23 mouse cellular contexts compared by ENCODE assay signal in the genomic region with DNA sequence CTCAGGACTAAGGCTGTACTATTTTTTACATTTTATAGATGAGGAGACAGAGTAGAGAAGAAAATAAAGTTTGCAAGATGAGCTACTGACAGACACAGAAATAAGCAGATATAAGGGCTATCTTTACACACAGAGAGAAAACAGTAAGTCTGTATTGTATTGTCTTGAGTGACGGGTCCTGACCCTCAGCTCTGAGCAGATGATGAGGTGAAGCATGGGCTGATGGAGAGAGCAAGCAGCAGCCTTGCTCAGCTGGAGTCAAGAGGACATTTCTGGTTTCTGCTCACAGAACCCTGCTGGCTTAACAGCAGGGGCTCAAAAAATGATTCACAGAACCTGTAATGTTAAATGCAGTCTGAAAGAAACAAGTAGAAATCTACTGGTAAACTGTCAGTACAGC.
A peak's percentile ranks its signal among the peaks of the same experiment; 100 is the strongest.
DNase-seq lines count a peak whose midpoint lies in the region; ATAC-seq and TF ChIP-seq lines count a peak whose summit lies in the region.
"Had no signal": no experiment of that assay in that cellular context is flagged by ENCODE, and none has a peak within 500 bp of the region (broad histone marks: within the 10 kb centered on the region; RNA-seq: fewer than 3 reads in every experiment).

No protein-coding gene starts in this region.

- no peaks in the 10 kb centered on the region for H3K9me3 ChIP-seq in neural tube, embryonic 15.5 days (replicated peaks)
- no peaks in the 10 kb centered on the region for H3K9me3 ChIP-seq in hindbrain, postnatal 0 days (ENCODE audit: low read length)
- no peaks in the 10 kb centered on the region for H3K9me3 ChIP-seq in kidney, embryonic 16.5 days (ENCODE audit: low read length)
- H3K9me3 ChIP-seq: heart, embryonic 13.5 days; liver, embryonic 13.5 days had no signal

- H3K4me1 ChIP-seq in neural tube, embryonic 15.5 days, result peaks cover 7% of the 10 kb centered on the region
- H3K4me1 ChIP-seq in hindbrain, postnatal 0 days (ENCODE audit: insufficient read depth, low read length), result no peaks in the 10 kb centered on the region
- no peaks in the 10 kb centered on the region for H3K4me1 ChIP-seq in kidney, embryonic 16.5 days (ENCODE audit: insufficient read depth, low read length)
- H3K4me1 ChIP-seq: heart, embryonic 13.5 days; liver, embryonic 13.5 days had no signal

- H3K27me3 ChIP-seq in neural tube, embryonic 15.5 days (replicated peaks), result no peaks in the 10 kb centered on the region
- H3K27me3 ChIP-seq in hindbrain, postnatal 0 days (ENCODE audit: insufficient read depth, low read length), result no peaks in the 10 kb centered on the region
- H3K27me3 ChIP-seq in kidney, embryonic 16.5 days (ENCODE audit: insufficient read depth, low read length), result no peaks in the 10 kb centered on the region
- H3K27me3 ChIP-seq: heart, embryonic 13.5 days; liver, embryonic 13.5 days had no signal

- H3K4me2 ChIP-seq in neural tube, embryonic 15.5 days, result no peak overlapping the region
- no peak overlapping the region for H3K4me2 ChIP-seq in hindbrain, postnatal 0 days (ENCODE audit: low read depth, low read length)
- no peak overlapping the region for H3K4me2 ChIP-seq in kidney, embryonic 16.5 days (replicated peaks; ENCODE audit: low read depth, low read length)
- H3K4me2 ChIP-seq: heart, embryonic 13.5 days; liver, embryonic 13.5 days had no signal

- TF ChIP-seq CTCF in hindbrain, postnatal 0 days (IDR thresholded peaks at IDR 0.05; ENCODE audit: low read depth), result no peak

- no peak overlapping the region for H3K27ac ChIP-seq in neural tube, embryonic 15.5 days (replicated peaks)
- no peak overlapping the region for H3K27ac ChIP-seq in hindbrain, postnatal 0 days
- no peak overlapping the region for H3K27ac ChIP-seq in kidney, embryonic 16.5 days (ENCODE audit: low read length)
- H3K27ac ChIP-seq: heart, adult 2 months; heart, embryonic 13.5 days; left cerebral cortex, adult 2 months; liver, embryonic 13.5 days; stomach, postnatal 0 days had no signal

- no peak for ATAC-seq in neural tube, embryonic 15.5 days (ENCODE audit: low FRiP score)
- ATAC-seq in hindbrain, postnatal 0 days, result no peak
- no peak for ATAC-seq in kidney, embryonic 16.5 days (ENCODE audit: low FRiP score, low TSS enrichment)
- ATAC-seq: forebrain, postnatal 0 days; intestine, postnatal 0 days had no signal

- WGBS in neural tube, embryonic 15.5 days, result 47% methylated on average over 1 of the region's 1 CpGs
- 38% methylated on average over 1 of the region's 1 CpGs for WGBS in hindbrain, postnatal 0 days
- 61% methylated on average over 1 of the region's 1 CpGs for WGBS in kidney, embryonic 16.5 days

- DNase-seq in embryo, embryonic 10 days (ENCODE audit: low spot score), result peak; percentile 15
- no peak for DNase-seq in embryo, embryonic 9.5 days (ENCODE audit: extremely low spot score)
- peak; percentile 33 for DNase-seq in neural tube, embryonic 10.5 days (ENCODE audit: extremely low spot score, low spot score)
- DNase-seq in hindbrain, postnatal 0 days (ENCODE audit: low spot score), result peak; percentile 9
- DNase-seq in adrenal gland, adult 8-10 months, result no peak
- no peak for DNase-seq in left cerebral cortex, adult 11 months (ENCODE audit: low spot score)
- DNase-seq: adrenal gland, postnatal 25 days; cerebellum, adult 9-10 months; forebrain, postnatal 0 days; gastrocnemius, postnatal 36 days; heart, adult 2 months; heart, postnatal 14 days; layer of hippocampus, adult 9-11 months; liver, embryonic 13.5 days; lung, adult 2 months; lung, postnatal 14 days; right cerebral cortex, adult 18-20 months had no signal

- H3K36me3 ChIP-seq in neural tube, embryonic 15.5 days, result no peaks in the 10 kb centered on the region
- H3K36me3 ChIP-seq in hindbrain, postnatal 0 days (ENCODE audit: insufficient read depth, low read length), result no peaks in the 10 kb centered on the region
- H3K36me3 ChIP-seq in kidney, embryonic 16.5 days (ENCODE audit: insufficient read depth, low read length), result no peaks in the 10 kb centered on the region
- H3K36me3 ChIP-seq: heart, embryonic 13.5 days; liver, embryonic 13.5 days had no signal

- no peak overlapping the region for H3K4me3 ChIP-seq in neural tube, embryonic 15.5 days (replicated peaks)
- no peak overlapping the region for H3K4me3 ChIP-seq in hindbrain, postnatal 0 days (ENCODE audit: low read length)
- H3K4me3 ChIP-seq in kidney, embryonic 16.5 days (ENCODE audit: low read length), result no peak overlapping the region
- H3K4me3 ChIP-seq: heart, adult 2 months; heart, embryonic 13.5 days; left cerebral cortex, adult 2 months; liver, embryonic 13.5 days had no signal

- no peak overlapping the region for H3K9ac ChIP-seq in neural tube, embryonic 15.5 days (replicated peaks)
- no peak overlapping the region for H3K9ac ChIP-seq in hindbrain, postnatal 0 days (replicated peaks; ENCODE audit: low read length)
- no peak overlapping the region for H3K9ac ChIP-seq in kidney, embryonic 16.5 days (replicated peaks; ENCODE audit: low read length)
- H3K9ac ChIP-seq: forebrain, postnatal 0 days; heart, embryonic 13.5 days; liver, embryonic 13.5 days had no signal

Comparison
In these comparisons a context has a peak if more than half of its experiments do, and no peak if none do; other contexts are left out.
1. DNase-seq: peak in embryo, embryonic 10 days (single experiment), neural tube, embryonic 10.5 days (single experiment) and hindbrain, postnatal 0 days (single experiment); none in embryo, embryonic 9.5 days (single experiment), adrenal gland, adult 8-10 months (single experiment) and left cerebral cortex, adult 11 months (single experiment).